Mouse (Mus musculus): ENCODE results near the gene Tnfrsf9. TPM values are rescaled to one million over a fixed set of nuclear protein-coding genes. Genes with fewer than 3 reads are reported as not detected.
"Not testable (repeated sequence)": the region's sequence is repeated elsewhere in the genome, so short reads cannot be mapped to it uniquely, and the experiment has no call there.

The Tnfrsf9 gene
- polyA plus RNA-seq, 1 experiment from 2014 or later, result 1.2 TPM

GRCm38 (mm10) chr4:150874416-150874815, 39.9 kb upstream of the Tnfrsf9 start:
- H3K4me3 ChIP-seq (replicated peaks); H3K9ac ChIP-seq; H3K27me3 ChIP-seq (replicated peaks); H3K36me3 ChIP-seq; ATAC-seq (ENCODE audit: insufficient read depth, low FRiP score, low read depth); H3K27ac ChIP-seq; H3K9me3 ChIP-seq; H3K4me2 ChIP-seq: not testable (repeated sequence)
- WGBS, result 61% methylated on average over 4 of the region's 4 CpGs
- peaks cover 23% of the 10 kb centered on the region for H3K4me1 ChIP-seq

DNA sequence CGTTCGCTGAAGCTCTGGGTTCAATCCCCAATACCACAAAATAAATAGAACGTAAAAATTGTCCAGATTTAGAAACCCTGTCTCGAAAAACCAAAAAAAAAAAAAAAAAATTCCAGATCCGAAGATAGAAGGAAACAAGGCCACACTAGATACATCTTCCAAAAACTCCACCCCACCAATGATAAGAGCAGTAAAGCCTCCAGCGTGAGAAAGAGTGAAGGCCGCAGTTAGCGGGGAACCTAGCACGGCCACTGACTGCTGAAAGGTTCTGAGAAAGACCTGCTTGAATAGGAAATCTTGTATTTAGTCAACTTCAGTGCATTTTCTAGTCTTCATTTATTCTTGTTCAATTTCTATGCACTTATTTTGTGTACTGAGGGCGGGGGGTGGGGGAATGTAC, 39.0 kb upstream of the Tnfrsf9 start:
- H3K4me2 ChIP-seq, result no peak overlapping the region
- no peaks in the 10 kb centered on the region for H3K36me3 ChIP-seq
- no peak for ATAC-seq (ENCODE audit: insufficient read depth, low FRiP score, low read depth)
- no peaks in the 10 kb centered on the region for H3K27me3 ChIP-seq (replicated peaks)
- 0 out of 2 replicates have a peak, but pooled peaks cover 10% of the 10 kb centered on the region for H3K9me3 ChIP-seq
- WGBS, result 60% methylated on average over 10 of the region's 10 CpGs
- H3K4me3 ChIP-seq (replicated peaks), result no peak overlapping the region
- H3K27ac ChIP-seq, result no peak overlapping the region
- no peak overlapping the region for H3K9ac ChIP-seq
- peaks cover 13% of the 10 kb centered on the region for H3K4me1 ChIP-seq

DNA sequence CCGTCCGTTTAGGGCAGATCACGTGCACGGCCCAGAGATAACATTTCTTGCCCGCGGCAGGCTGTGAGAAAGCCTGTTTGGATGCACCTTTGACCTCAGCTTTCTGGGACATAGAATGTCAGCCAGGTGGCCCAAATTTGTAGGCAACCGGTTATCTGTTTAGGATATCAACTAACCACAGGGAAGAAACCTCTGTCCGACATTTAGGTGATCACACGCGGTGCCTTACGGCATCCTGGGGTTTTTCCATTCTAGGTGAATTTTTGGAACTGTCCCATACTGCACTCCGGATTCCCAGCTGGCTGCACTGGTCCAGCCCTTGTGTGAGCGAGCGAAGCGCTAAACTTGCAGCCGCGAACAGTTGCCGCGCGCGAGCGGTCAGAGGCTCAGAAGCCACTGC, 34.7 kb upstream of the Tnfrsf9 start:
- Histone ChIP-seq H3K9me3 (0 out of 2 replicates have a peak, but pooled peaks cover 10% of the 10 kb centered on the region), H3K36me3 (no peaks in the 10 kb centered on the region), H3K4me3 (replicated peaks) (no peak overlapping the region), H3K4me2 (no peak overlapping the region), H3K27ac (no peak overlapping the region), H3K27me3 (replicated peaks) (no peaks in the 10 kb centered on the region), H3K9ac (no peak overlapping the region), H3K4me1 (no peaks in the 10 kb centered on the region)
- ATAC-seq (ENCODE audit: insufficient read depth, low FRiP score, low read depth), result no peak
- WGBS, result 95% methylated on average over 22 of the region's 22 CpGs

DNA sequence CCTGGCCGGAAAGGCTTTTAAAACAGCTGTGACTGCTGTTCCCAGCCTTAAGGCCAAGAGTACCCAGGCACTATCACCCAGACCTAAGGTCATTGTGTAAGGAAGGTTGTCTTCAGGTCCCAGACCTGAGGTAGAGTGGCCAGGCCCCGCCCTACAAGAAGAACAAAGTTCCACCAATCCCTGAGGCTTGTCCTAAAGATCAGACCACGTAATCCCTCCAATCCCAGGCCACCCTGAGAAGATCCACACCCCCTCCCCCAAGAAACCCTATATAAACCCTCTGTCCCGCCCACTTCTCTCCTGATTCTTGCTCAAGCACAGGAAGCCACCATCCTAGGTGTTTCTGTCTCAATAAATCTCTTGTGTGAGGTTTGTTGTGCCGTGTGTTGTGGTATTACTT, 34.0 kb upstream of the Tnfrsf9 start:
- no peak overlapping the region for H3K4me2 ChIP-seq
- H3K9me3 ChIP-seq, result 0 out of 2 replicates have a peak, but pooled peaks cover 10% of the 10 kb centered on the region
- H3K4me1 ChIP-seq, result no peaks in the 10 kb centered on the region
- WGBS, result 90% methylated on average over 5 of the region's 5 CpGs
- no peak overlapping the region for H3K27ac ChIP-seq
- ATAC-seq (ENCODE audit: insufficient read depth, low FRiP score, low read depth), result no peak
- H3K9ac ChIP-seq, result no peak overlapping the region
- H3K27me3 ChIP-seq (replicated peaks), result no peaks in the 10 kb centered on the region
- no peaks in the 10 kb centered on the region for H3K36me3 ChIP-seq
- no peak overlapping the region for H3K4me3 ChIP-seq (replicated peaks)

- H3K9me3 ChIP-seq, result 0 out of 2 replicates have a peak, but pooled peaks cover 10% of the 10 kb centered on the region
- H3K27ac ChIP-seq, result no peak overlapping the region
- H3K27me3 ChIP-seq (replicated peaks), result no peaks in the 10 kb centered on the region
- no peaks in the 10 kb centered on the region for H3K36me3 ChIP-seq
- no peak overlapping the region for H3K4me2 ChIP-seq
- WGBS, result 81% methylated on average over 5 of the region's 5 CpGs
- H3K9ac ChIP-seq, result no peak overlapping the region
- H3K4me3 ChIP-seq (replicated peaks), result no peak overlapping the region
- ATAC-seq (ENCODE audit: insufficient read depth, low FRiP score, low read depth), result no peak
- no peaks in the 10 kb centered on the region for H3K4me1 ChIP-seq
Observed at GRCm38 (mm10) chr4:150882632-150883031, 31.7 kb upstream of the Tnfrsf9 start.

DNA sequence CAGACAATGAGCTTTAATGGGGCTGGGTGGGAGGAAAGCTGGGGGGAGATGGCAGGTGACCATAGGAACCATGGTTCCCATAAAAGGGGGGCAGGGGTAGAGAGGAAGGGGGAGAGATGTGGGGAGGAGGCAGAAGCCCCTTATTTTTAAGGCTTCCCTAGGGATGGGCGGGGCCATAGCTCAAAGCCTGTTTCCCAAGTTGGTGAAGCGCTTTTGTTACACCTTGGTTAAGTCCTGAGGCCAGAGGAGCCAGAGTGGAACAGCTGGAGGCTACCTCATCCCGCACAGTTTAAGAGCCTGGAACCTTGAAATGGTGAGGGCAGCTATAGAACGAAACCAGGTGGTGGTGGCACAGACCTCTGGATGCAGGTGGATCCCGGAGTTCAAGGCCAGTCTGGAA, 26.5 kb upstream of the Tnfrsf9 start:
- WGBS, result 67% methylated on average over 5 of the region's 5 CpGs
- Histone ChIP-seq H3K4me3 (replicated peaks) (no peak overlapping the region), H3K27me3 (replicated peaks) (no peaks in the 10 kb centered on the region), H3K9ac (no peak overlapping the region), H3K36me3 (no peaks in the 10 kb centered on the region), H3K9me3 (no peaks in the 10 kb centered on the region), H3K4me2 (no peak overlapping the region), H3K27ac (no peak overlapping the region), H3K4me1 (peaks cover 19% of the 10 kb centered on the region)
- ATAC-seq (ENCODE audit: insufficient read depth, low FRiP score, low read depth), result no peak

GRCm38 (mm10) chr4:150888492-150888891, 25.9 kb upstream of the Tnfrsf9 start:
- Histone ChIP-seq H3K36me3 (no peaks in the 10 kb centered on the region), H3K4me2 (no peak overlapping the region), H3K27ac (no peak overlapping the region), H3K9ac (no peak overlapping the region), H3K27me3 (replicated peaks) (no peaks in the 10 kb centered on the region), H3K9me3 (no peaks in the 10 kb centered on the region), H3K4me1 (peaks cover 19% of the 10 kb centered on the region), H3K4me3 (replicated peaks) (no peak overlapping the region)
- WGBS, result 58% methylated on average over 4 of the region's 4 CpGs
- ATAC-seq (ENCODE audit: insufficient read depth, low FRiP score, low read depth), result no peak

DNA sequence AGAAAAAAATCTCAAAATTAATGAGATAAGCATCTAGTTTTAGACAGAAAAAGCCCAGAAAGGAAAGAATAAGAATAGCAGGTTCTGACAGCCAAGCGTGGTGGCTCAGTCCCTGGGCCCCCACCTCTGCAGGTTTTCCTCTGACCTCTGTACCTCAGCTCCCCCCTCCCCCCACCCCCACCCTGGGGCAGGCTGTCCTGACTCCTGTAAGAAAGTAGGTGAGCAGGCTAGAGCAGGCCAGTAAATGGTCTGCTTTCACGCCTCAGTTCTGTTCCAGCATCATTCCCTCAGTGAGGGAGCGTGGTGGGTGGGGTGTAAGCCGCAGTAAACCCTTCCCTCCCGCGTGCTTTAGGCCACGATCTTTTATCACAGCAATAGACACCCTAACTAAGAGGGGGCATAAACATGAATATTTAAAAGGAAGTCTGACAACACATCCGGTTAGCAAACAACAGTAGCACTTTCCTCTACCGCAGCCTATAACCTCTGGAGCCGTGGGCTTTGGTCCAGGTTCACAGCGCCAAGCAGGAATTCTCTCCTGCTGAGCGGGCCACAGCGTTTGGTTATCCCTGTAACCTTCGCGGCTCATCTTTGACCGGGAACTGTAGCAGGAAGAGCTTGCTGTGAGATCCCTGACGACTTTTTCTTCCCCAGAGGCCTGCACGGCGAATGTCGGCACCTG, 24.9 kb upstream of the Tnfrsf9 start:
- H3K4me1 ChIP-seq, result peaks cover 19% of the 10 kb centered on the region
- H3K4me3 ChIP-seq (replicated peaks), result no peak overlapping the region; the same call in 1 of the 2 replicates
- H3K9me3 ChIP-seq, result no peaks in the 10 kb centered on the region
- no peaks in the 10 kb centered on the region for H3K27me3 ChIP-seq (replicated peaks)
- no peaks in the 10 kb centered on the region for H3K36me3 ChIP-seq
- no peak overlapping the region for H3K9ac ChIP-seq
- peak; percentile 47; the same call in 1 of the 2 replicates for ATAC-seq (ENCODE audit: insufficient read depth, low FRiP score, low read depth)
- peak overlapping the region; percentile 37 for H3K4me2 ChIP-seq
- H3K27ac ChIP-seq, result peak overlapping the region; percentile 76
- WGBS, result 33% methylated on average over 20 of the region's 20 CpGs

DNA sequence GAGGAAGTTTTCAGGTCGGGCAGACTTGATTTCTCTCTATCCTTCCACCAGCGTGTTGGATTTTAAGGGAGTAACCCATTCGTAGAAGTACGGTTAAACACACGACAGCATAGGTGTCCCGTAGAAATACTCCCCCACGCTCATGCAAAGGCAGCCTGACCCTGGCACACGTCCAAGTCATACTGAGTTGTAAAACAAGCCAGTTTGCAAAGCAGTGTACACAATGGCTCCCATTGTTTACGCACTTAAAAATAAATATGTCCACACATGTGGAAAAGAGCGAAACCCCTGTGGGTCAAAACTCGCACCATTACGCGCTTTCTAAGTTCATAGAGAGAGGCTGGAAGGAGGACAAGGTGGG, 24.4 kb upstream of the Tnfrsf9 start:
- Histone ChIP-seq H3K9me3 (no peaks in the 10 kb centered on the region), H3K4me3 (replicated peaks) (no peak overlapping the region; the same call in 1 of the 2 replicates), H3K4me2 (peak overlapping the region; percentile 37), H3K9ac (no peak overlapping the region), H3K27me3 (replicated peaks) (no peaks in the 10 kb centered on the region), H3K4me1 (peaks cover 21% of the 10 kb centered on the region), H3K36me3 (no peaks in the 10 kb centered on the region), H3K27ac (peak overlapping the region; percentile 76)
- peak; percentile 36; the same call in 1 of the 2 replicates for ATAC-seq (ENCODE audit: insufficient read depth, low FRiP score, low read depth)
- WGBS, result 34% methylated on average over 13 of the region's 13 CpGs

- Histone ChIP-seq H3K9me3 (no peaks in the 10 kb centered on the region), H3K27ac (no peak overlapping the region), H3K36me3 (no peaks in the 10 kb centered on the region), H3K4me2 (no peak overlapping the region), H3K9ac (no peak overlapping the region), H3K4me3 (replicated peaks) (no peak overlapping the region), H3K4me1 (peaks cover 24% of the 10 kb centered on the region), H3K27me3 (replicated peaks) (no peaks in the 10 kb centered on the region)
- WGBS, result 53% methylated on average over 5 of the region's 5 CpGs
- no peak for ATAC-seq (ENCODE audit: insufficient read depth, low FRiP score, low read depth)
Observed at GRCm38 (mm10) chr4:150891308-150891707, 23.1 kb upstream of the Tnfrsf9 start.

- Histone ChIP-seq H3K4me3 (replicated peaks) (no peak overlapping the region), H3K36me3 (peaks cover 21% of the 10 kb centered on the region; the same call in 1 of the 2 replicates), H3K9me3 (no peaks in the 10 kb centered on the region), H3K27me3 (replicated peaks) (no peaks in the 10 kb centered on the region), H3K4me2 (no peak overlapping the region), H3K27ac (no peak overlapping the region), H3K9ac (no peak overlapping the region), H3K4me1 (peaks cover 13% of the 10 kb centered on the region; the same call in 1 of the 2 replicates)
- ATAC-seq (ENCODE audit: insufficient read depth, low FRiP score, low read depth), result no peak
- 57% methylated on average over 8 of the region's 8 CpGs for WGBS
Observed at GRCm38 (mm10) chr4:150894718-150895501, 19.5 kb upstream of the Tnfrsf9 start.

DNA sequence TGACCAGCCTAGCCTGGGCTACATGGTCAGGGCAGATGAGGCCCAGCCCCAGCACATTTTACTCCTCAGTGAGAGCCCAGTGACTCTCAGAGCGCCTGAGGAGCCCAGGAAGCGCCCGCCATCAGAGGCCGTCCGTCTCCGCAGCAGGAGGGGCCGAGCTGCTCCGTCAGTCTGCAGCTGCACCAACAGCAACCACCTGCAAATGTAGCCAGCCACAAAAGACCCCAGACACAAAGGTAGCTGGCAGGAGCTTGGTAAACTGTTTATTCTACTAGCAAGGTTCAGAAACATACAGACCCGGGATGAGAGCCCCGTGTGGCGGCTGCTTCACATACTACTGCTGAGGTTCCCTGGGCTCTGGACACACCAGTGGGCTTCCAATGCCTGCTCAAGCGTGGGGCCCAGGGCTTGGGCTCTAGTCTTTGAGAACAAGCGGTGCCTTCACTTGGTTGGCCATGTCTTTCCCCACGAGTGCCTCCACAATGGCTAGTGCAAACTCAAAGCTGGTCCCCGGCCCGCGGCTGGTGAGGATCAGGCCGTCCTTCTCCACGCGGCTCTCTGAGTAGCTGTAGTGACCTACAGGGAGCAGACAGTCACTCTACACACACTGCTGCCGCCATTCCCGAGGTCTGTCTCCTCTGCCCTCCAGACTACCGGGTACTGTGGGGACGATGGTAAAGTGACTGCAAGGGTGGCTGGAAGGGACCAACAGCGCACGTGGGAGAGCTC, 17.3 kb upstream of the Tnfrsf9 start:
- Histone ChIP-seq H3K9me3 (no peaks in the 10 kb centered on the region), H3K4me2 (no peak overlapping the region), H3K36me3 (peaks cover 35% of the 10 kb centered on the region), H3K27me3 (replicated peaks) (no peaks in the 10 kb centered on the region), H3K4me1 (0 out of 2 replicates have a peak, but pooled peaks cover 5% of the 10 kb centered on the region), H3K9ac (no peak overlapping the region), H3K27ac (no peak overlapping the region), H3K4me3 (replicated peaks) (no peak overlapping the region)
- 89% methylated on average over 26 of the region's 26 CpGs for WGBS
- ATAC-seq (ENCODE audit: insufficient read depth, low FRiP score, low read depth), result no peak
